Mouse (Mus musculus) stomach, postnatal 0 days (tissue): ENCODE data around the gene Srsf3. TPM values are rescaled to one million over a fixed set of nuclear protein-coding genes. Genes with fewer than 3 reads are reported as not detected.

Experiments used
- ATAC-seq: fragments of 200-750 bp; cut with Nextera tagmentation; 2 replicates; pipeline ENCODE4 v1.8.0; 2017; ENCODE audit not compliant: low FRiP score, low TSS enrichment
- DNase-seq: peaks from one replicate; pipeline ENCODE4 v3.0.0-alpha.2; 2016; ENCODE audit warnings: low spot score
- H3K27ac ChIP-seq: fragments of 300-500 bp; sonication (generic); replicated peaks from 2 replicates; pipeline ENCODE4 v1.5.1; 2014; ENCODE audit warnings: mild to moderate bottlenecking, control low read depth
- H3K27me3 ChIP-seq: fragments of 300-500 bp; sonication (generic); 2 replicates; pipeline ENCODE4 v1.6.1; 2014; ENCODE audit warnings: low read length; ENCODE audit not compliant: control insufficient read depth, insufficient read depth
- H3K36me3 ChIP-seq: fragments of 300-500 bp; sonication (generic); 2 replicates; pipeline ENCODE4 v1.6.1; 2014; ENCODE audit warnings: low read length, mixed read lengths; ENCODE audit not compliant: control insufficient read depth, insufficient read depth
- H3K4me1 ChIP-seq: fragments of 300-500 bp; sonication (generic); replicated peaks from 2 replicates; pipeline ENCODE4 v1.6.1; 2014; ENCODE audit warnings: antibody characterized with exemption; ENCODE audit not compliant: control insufficient read depth, insufficient read depth
- H3K4me2 ChIP-seq: fragments of 300-500 bp; sonication (generic); replicated peaks from 2 replicates; pipeline ENCODE4 v1.6.1; 2014; ENCODE audit warnings: low read depth, mild to moderate bottlenecking, control low read depth, moderate library complexity
- H3K4me3 ChIP-seq: fragments of 300-500 bp; sonication (generic); 2 replicates; pipeline ENCODE4 v1.5.1; 2014; ENCODE audit warnings: low read depth, low read length, control low read depth
- H3K9ac ChIP-seq: fragments of 300-500 bp; sonication (generic); 2 replicates; pipeline ENCODE4 v1.6.1; 2014; ENCODE audit warnings: mild to moderate bottlenecking, low read length, control low read depth, mixed read lengths
- H3K9me3 ChIP-seq: fragments of 300-500 bp; sonication (generic); 2 replicates; pipeline ENCODE4 v1.6.1; 2016; ENCODE audit warnings: low read length; ENCODE audit not compliant: control insufficient read depth
- CTCF ChIP-seq: IDR thresholded peaks from 2 replicates; pipeline ENCODE4 v1.5.1; 2016; ENCODE audit warnings: antibody characterized with exemption, low read depth, mild to moderate bottlenecking, moderate library complexity
- EP300 ChIP-seq: optimal IDR thresholded peaks from 2 replicates; pipeline ENCODE3; 2016; ENCODE audit warnings: antibody characterized with exemption
- WGBS: fragments of 180-500 bp; shearing (Covaris S2); extraction: QIAGEN DNeasy Blood & Tissue Kit; methylation state at CpG from one replicate; pipeline ENCODE4 v1.1.7; 2014; 5-methylcytosine and 5-hydroxymethylcytosine counted together
- polyA plus RNA-seq: library from polyadenylated mRNA; unstranded; fragments of >200 nt; fragmentation: Nextera tagmentation; extraction: Ambion mirVana; gene quantifications from 2 replicates; pipeline ENCODE4 v1.2.1, GENCODE M21; 2015

Gene Srsf3
- polyA plus RNA-seq, 1 experiment from 2014 or later: 305 TPM

GRCm38 (mm10) chr17:29085266-29085665 is 52.8 kb downstream of the Srsf3 start:
- 86% methylated on average over 10 of the region's 10 CpGs for WGBS
- no peaks in the 10 kb centered on the region for H3K9me3 ChIP-seq
- DNase-seq: no peak
- H3K27ac ChIP-seq: no peak overlapping the region
- H3K36me3 ChIP-seq: no peaks in the 10 kb centered on the region
- no peak overlapping the region for H3K9ac ChIP-seq
- H3K27me3 ChIP-seq: no peaks in the 10 kb centered on the region
- peaks cover 3% of the 10 kb centered on the region; the same call in 1 of the 2 replicates for H3K4me1 ChIP-seq
- ATAC-seq: no peak
- H3K4me2 ChIP-seq: no peak overlapping the region
- no peak overlapping the region for H3K4me3 ChIP-seq
- TF ChIP-seq EP300 (no peak), CTCF (no peak)

GRCm38 (mm10) chr17:29086916-29087315 is 54.5 kb downstream of the Srsf3 start:
- ATAC-seq (no peak), DNase-seq (no peak)
- Histone ChIP-seq H3K9me3 (no peaks in the 10 kb centered on the region), H3K27me3 (no peaks in the 10 kb centered on the region), H3K27ac (no peak overlapping the region), H3K4me1 (no peaks in the 10 kb centered on the region), H3K4me3 (no peak overlapping the region), H3K4me2 (no peak overlapping the region), H3K36me3 (no peaks in the 10 kb centered on the region), H3K9ac (no peak overlapping the region)
- 73% methylated on average over 4 of the region's 4 CpGs for WGBS
- TF ChIP-seq EP300 (no peak), CTCF (no peak)

DNA sequence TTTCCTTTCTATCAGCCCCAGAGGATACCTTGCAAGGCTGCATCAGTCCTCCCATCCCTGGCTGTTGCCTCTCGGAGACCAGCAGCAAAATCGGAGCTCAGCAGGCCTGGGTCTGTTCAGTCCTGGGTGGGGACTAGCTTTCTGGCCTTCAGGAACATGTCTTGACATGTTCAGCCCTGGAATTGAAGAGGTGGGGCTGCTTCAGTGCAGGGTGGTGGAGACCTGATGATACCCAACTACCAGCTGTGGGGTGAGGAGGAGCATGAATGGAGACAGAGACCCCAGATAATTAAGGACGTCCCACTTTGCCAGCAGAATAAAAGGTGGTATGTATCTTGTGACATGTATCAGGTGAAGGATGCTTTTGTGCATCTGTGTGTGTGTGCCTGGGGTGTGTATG is 58.3 kb downstream of the Srsf3 start, which contains the start of gene Cdkn1a:
Gene Cdkn1a (plus strand): TSS at position 201 of the 400 bp plus-strand sequence.
- H3K9me3 ChIP-seq: no peaks in the 10 kb centered on the region
- no peak within 1 kb of the TSS for H3K4me3 ChIP-seq
- DNase-seq: no peak
- H3K27me3 ChIP-seq: no peaks in the 10 kb centered on the region
- no peaks in the 10 kb centered on the region for H3K36me3 ChIP-seq
- TF ChIP-seq CTCF (no peak), EP300 (no peak)
- no peak within 1 kb of the TSS for H3K4me2 ChIP-seq
- 0 out of 2 replicates have a peak, but pooled peaks cover 2% of the 10 kb centered on the region for H3K4me1 ChIP-seq
- ATAC-seq: no peak
- WGBS: 68% methylated on average over 3 of the region's 3 CpGs
- no peak within 1 kb of the TSS for H3K27ac ChIP-seq
- no peak within 1 kb of the TSS for H3K9ac ChIP-seq

DNA sequence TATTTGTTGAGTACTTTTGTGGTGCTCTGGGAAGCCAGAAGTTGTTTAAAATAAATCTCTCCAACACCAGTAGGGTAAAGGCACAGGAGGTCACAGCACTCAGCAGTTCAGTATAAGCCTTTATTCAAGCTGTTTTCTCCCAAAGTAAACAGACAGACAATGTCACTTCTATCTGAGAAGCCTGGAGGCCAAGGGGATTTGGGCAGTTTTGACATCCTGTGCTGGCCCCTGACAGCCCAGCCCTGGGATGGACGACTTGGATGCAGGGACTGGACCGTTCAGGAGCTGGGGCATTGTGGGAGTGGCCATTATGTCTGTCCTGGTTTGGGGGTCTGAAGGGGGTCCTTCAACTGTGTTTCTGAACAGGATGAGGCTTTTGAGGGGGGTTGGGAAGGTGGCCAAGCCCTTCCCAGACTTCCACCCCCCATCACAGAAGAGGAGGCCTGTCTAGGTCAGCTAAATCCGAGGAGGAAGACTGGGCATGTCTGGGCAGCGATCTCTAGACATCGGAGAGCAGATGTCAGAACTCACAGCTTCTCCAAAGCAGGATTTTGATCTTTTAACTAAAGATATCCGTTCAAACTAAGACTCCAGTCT is 59.0 kb downstream of the Srsf3 start:
- no peak overlapping the region for H3K27ac ChIP-seq
- H3K36me3 ChIP-seq: no peaks in the 10 kb centered on the region
- TF ChIP-seq EP300 (no peak), CTCF (no peak)
- ATAC-seq (no peak), DNase-seq (no peak)
- 32% methylated on average over 6 of the region's 6 CpGs for WGBS
- 0 out of 2 replicates have a peak, but pooled peaks cover 2% of the 10 kb centered on the region for H3K4me1 ChIP-seq
- H3K4me3 ChIP-seq: no peak overlapping the region
- H3K9ac ChIP-seq: no peak overlapping the region
- H3K27me3 ChIP-seq: no peaks in the 10 kb centered on the region
- no peaks in the 10 kb centered on the region for H3K9me3 ChIP-seq
- H3K4me2 ChIP-seq: no peak overlapping the region

- DNase-seq (no peak), ATAC-seq (no peak)
- 0 out of 2 replicates have a peak, but pooled peaks cover 2% of the 10 kb centered on the region for H3K4me1 ChIP-seq
- no peaks in the 10 kb centered on the region for H3K9me3 ChIP-seq
- no peak for TF ChIP-seq EP300
- no peak for TF ChIP-seq CTCF
- H3K4me3 ChIP-seq: no peak overlapping the region
- WGBS: 48% methylated on average over 5 of the region's 5 CpGs
- H3K9ac ChIP-seq: no peak overlapping the region
- H3K27ac ChIP-seq: no peak overlapping the region
- H3K4me2 ChIP-seq: no peak overlapping the region
- H3K36me3 ChIP-seq: no peaks in the 10 kb centered on the region
- no peaks in the 10 kb centered on the region for H3K27me3 ChIP-seq
Measured at GRCm38 (mm10) chr17:29092497-29092896, 60.1 kb downstream of the Srsf3 start.

Other genes with a start within 250 kb of the Srsf3 start
- 5.2 and 5.7 TPM in 2 replicates for gene Brpf3, start 231.5 kb upstream of the Srsf3 start, polyA plus RNA-seq
- gene Pnpla1, start 174.2 kb upstream of the Srsf3 start, polyA plus RNA-seq: 12.7 TPM in 2 replicates
- gene 4930539E08Rik, start 117.3 kb upstream of the Srsf3 start, polyA plus RNA-seq: 1.2 and 2.2 TPM in 2 replicates
- 0.18 TPM in 1 of 2 replicates, not detected in the other for gene Pxt1, start 88.8 kb upstream of the Srsf3 start, polyA plus RNA-seq
- 37.6 and 38.3 TPM in 2 replicates for gene Kctd20, start 80.7 kb upstream of the Srsf3 start, polyA plus RNA-seq
- gene Stk38, start 24.6 kb upstream of the Srsf3 start, polyA plus RNA-seq: 64.8 and 68.7 TPM in 2 replicates
- 484 and 502 TPM in 2 replicates for gene Cdkn1a, start 58.3 kb downstream of the Srsf3 start, polyA plus RNA-seq
- gene Rab44, start 81.5 kb downstream of the Srsf3 start, polyA plus RNA-seq: 1.4 and 2.2 TPM in 2 replicates
- gene Cpne5, start 205.5 kb downstream of the Srsf3 start, polyA plus RNA-seq: 4.8 and 5.3 TPM in 2 replicates
- gene Ppil1, start 231.6 kb downstream of the Srsf3 start, polyA plus RNA-seq: 64.6 and 65.9 TPM in 2 replicates
- 91.2 and 97.2 TPM in 2 replicates for gene BC004004, start 236.2 kb downstream of the Srsf3 start, polyA plus RNA-seq